Mouse (Mus musculus) heart, postnatal 25 days (tissue): Measurements from ENCODE around the gene Rara. TPM values are rescaled to one million over a fixed set of nuclear protein-coding genes. Genes with fewer than 3 reads are reported as not detected.

ENCODE experiments used
- DNase-seq: peaks from one replicate; pipeline ENCODE4 v3.0.0; 2022; ENCODE audit warnings: low spot score
- intact Hi-C: fragments of 180-260 bp; cut with DNase I; formaldehyde crosslinking; loops from one replicate; pipeline ENCODE4 v1.15.1; 2025
- total RNA-seq, 2 experiments: library from RNA; stranded (reverse); gene quantifications; 2 replicates each; pipeline ENCODE4 v1.2.3; 2021

Gene Rara
- total RNA-seq, 2 experiments from 2014 or later: 11.8 TPM

DNA sequence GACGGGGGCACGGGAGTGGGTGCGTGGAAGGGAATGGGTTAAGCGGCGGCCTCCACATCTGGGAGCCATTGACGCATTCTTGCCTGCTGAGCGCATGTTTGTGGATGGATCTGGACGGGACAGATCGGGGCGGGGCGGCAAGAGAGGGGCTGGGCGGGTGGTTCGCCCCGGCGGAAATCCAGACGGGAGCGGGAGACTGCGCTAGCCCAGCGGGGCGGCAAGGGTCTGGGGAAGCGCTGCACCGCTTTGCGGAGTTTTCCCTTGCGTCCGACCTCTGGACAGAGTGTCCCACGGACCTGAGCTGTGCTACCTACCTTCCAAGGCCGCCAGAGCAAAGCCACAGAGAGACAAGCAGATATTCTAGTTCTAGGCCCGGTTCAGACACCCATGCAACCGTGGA, 8.6 kb downstream of the Rara start:
- intact Hi-C loops: no loop called here
- peak; percentile 73 for DNase-seq

GRCm38 (mm10) chr11:98936606-98937409, 9.2 kb downstream of the Rara start:
- intact Hi-C loops: no loop called here
- DNase-seq: no peak

DNA sequence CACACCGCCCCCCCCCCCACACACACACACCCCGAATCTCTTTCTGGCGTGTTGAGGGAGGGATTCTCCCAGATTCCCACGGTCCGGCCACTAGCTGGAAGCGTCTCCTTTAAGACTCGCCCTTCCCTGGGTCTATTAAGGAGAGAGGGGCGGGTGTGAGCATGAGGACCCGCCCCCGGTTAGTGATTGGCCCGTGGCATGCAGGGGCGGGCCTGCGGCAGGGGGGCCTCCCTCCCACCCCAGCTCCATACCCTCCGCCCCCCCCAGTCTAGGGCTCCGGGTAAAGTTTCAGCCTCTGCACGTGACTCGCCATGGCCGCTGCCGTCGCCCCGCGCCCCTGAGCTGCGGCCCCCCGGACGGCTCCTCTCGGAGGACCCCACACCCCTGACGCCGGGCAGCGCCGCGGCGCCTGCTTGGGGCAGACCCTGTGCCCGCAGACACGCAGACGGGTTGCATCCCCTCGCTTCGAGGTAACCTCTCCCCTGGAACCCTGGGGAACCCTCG, 9.8 kb downstream of the Rara start:
- intact Hi-C loops: no loop called here

DNA sequence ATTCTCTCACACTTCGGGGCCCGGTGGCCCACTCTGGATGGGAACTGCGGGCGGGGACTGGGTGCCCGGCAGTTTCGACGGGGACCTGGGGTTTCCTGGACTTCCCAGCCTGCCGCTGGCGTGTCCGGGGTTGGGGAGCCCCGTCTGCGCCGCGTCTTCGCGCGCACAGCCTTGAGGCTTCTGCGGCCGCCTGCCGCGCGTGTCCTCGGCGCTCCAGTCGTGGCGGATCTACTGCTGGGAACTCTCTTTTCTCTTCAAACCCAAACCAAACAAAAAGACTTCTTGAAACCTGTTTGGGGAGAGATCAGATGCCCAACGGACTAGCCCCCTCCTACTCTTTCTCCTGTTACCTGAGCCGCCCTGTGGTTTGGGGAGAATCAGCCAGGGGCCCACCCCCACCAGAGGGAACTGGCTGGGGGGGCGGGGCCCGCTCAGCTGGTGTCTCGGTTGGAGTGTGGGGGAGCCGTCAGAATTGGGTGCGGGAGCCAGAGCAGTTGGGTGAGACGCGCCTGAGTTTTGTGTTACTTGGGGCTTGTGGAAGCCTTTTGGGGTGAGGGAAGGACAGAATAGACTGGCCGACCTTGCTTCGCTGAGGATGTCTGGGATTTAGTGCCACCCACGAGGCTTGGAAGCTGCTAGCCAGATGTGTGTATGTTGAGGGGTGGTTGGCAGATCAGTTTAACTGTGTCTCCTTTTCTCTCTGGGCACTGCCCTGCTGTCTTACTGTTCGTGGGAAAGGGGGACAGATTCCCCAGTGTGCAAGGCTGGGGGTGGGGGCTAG, 10.5 kb downstream of the Rara start:
- intact Hi-C loops: no loop called here
- DNase-seq: no peak

More for the DNA sequence above, 9.8 kb downstream of the Rara start:
- peak; percentile 91 for DNase-seq

GRCm38 (mm10) chr11:98938701-98939083, 11.1 kb downstream of the Rara start:
- intact Hi-C loops: no loop called here
- no peak for DNase-seq

DNA sequence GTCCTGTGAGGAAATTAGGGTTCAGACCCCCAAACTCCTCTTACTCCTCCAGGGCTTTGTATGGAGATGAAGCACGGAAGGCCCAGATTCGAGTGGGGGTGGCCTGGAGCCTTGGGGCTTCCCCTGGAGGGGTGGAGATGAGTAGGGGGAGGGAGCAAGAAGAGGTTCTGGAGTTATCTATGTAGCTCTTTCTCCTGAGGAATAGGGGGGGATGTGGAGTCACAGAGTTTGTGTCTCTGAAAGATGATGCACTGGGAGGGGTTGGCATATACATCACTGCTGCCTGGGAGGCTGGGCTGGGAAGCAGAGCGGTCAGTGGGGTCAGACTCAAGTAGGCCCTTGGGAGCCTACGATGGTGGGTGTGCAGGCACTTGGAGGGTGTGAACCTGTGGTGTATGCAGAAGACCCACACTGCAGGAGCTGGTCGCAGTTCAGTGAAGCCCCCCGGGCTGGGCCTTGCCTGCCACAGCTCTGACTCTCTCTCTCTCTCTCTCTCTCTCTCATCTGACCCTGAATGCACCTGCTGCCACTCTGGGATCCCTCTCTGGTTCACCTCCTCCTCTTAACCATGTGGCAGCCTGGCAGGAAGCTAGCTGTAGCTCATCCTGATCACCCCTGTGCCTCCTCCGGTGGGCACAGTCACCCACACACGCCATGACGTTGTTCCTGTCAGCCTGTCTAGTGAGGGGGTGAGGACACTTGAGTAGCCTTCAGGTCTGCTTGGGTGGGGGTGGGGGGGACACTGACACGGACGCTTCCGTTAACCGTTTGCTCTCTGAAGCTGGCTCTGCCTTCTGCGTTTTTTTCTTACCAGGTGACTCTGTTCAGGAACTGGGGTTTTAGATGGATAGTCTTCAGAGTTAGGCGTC, 11.7 kb downstream of the Rara start:
- DNase-seq: no peak
- intact Hi-C loops: no loop called here

DNA sequence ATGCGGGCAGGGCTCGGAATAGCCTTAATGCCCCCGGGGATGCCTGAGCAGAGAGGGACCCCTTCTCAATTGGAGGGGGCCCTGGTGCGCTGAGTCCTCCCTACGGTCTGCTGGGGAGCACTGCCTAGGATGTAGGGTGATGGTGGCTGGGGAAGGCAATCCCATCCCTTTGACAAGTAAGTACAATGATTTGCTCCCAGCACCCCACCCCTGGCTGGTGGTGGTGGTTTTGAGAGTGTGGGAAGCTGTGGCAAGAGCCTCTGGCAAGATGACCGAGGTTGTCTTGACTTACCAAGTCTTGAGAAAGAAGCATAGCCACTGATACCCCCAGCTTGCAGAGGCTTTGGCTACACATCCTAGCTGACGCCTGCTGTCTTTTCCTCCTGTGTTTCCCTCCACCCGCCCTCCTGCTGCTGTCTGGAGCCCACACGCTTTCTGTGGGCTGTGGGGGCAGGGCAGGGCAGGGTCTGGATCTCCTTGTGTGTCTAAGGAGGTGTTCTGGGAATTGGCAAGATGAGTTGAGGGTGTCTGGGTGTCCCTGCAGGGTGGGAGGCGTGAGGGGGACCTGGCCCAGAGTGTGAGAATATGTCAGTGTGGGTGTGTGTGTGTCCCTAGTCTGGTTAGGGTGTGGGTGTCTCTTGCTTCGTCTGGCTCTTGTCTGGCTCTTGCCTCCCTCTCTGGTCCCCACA, 12.5 kb downstream of the Rara start:
- DNase-seq: no peak
- intact Hi-C loops: no loop called here

DNA sequence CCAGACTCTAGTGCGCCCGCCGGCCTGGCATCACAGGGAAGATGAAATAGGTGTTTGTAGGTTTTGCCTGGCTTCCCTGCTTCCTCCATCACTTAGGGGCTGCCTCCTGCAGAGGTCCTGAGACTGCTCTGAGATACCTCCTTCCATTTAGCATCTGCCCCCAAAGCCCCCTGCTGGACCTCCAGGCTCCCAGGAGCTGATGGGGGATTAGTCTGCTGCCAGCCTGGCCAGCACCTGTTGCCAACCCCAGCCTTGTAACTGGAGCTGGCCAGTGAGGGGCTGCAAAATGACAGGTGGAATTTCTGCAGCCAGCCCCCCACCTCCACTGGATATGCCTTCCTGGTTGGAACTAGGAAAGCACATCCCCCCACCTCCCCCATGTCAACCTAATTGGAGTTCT, 13.2 kb downstream of the Rara start:
- intact Hi-C loops: no loop called here
- no peak for DNase-seq

- intact Hi-C loops: no loop called here
- DNase-seq: no peak
Measured at GRCm38 (mm10) chr11:98941341-98941825, 13.8 kb downstream of the Rara start.

GRCm38 (mm10) chr11:98941826-98942550, 14.4 kb downstream of the Rara start:
- peak; percentile 79 for DNase-seq
- intact Hi-C loops: loop anchor here (2.0 kb wide), 1 partner anchor 21 kb away; no protein-coding TSS in a partner anchor

DNA sequence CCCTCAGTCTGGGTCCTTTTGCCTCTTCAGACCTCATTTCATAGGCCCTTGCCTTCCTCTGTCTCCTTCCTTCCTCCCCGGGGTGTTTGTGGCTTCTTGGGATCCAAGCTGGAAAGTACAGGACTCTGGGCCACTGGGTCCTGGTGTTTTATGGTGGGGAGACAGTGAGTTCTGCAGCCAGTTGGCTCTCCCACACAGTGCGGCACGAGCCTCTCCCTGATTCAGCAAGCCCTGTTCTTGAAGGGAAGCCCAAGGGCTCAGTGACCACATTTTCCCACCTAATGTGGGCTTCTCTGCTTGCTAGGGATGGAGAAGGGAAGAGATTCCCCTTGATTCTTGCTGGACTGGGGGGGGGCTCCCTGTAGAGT, 14.9 kb downstream of the Rara start:
- intact Hi-C loops: loop anchor here (2.0 kb wide), 1 partner anchor 20 kb away; no protein-coding TSS in a partner anchor
- DNase-seq: no peak

- intact Hi-C loops: loop anchor here (2.0 kb wide), 1 partner anchor 20 kb away; no protein-coding TSS in a partner anchor
- peak; percentile 74 for DNase-seq
Measured at GRCm38 (mm10) chr11:98942923-98943641, 15.5 kb downstream of the Rara start.

DNA sequence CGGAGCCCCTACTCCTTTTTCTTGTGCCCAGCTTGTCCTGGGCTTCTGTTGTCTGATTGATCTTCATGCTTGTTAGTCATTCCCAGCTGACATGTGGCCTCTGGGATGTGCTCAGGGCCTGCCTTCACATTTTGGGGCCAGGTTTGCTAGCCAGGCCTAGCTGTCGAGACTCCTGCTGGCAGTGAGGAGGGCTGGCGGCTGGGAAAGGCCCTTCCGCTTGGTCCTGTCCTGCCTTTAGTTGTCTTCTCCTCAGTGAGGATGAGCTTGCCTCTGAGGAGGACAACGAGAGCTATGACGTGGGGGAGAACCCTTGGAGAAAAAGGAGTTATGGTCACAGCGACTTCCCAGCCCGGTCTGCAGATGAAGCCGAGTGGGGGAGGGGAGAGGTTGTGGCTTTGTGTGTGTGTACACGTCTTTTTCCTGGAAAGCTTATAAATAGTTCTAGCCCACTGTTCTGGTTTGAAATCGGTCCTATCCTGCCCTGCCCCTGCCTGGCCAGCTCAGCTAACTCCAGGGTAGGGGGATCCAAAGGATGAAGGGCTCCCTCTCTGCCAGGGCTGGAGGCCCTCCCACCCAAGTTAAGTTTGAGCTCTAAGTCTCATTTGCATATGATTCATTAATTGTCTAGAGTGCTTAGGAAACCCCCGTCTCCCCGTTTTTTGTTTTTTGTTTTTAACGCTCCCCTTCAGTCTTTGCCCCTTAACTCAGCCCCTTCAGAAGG, 16.3 kb downstream of the Rara start:
- intact Hi-C loops: loop anchor here (2.0 kb wide), 1 partner anchor 19 kb away; no protein-coding TSS in a partner anchor
- no peak for DNase-seq

GRCm38 (mm10) chr11:98944897-98945604, 17.4 kb downstream of the Rara start:
- no peak for DNase-seq
- intact Hi-C loops: no loop called here

- intact Hi-C loops: no loop called here
- no peak for DNase-seq
Measured at GRCm38 (mm10) chr11:98945605-98945977, 18.0 kb downstream of the Rara start.

- intact Hi-C loops: no loop called here
- no peak for DNase-seq
Measured at GRCm38 (mm10) chr11:98947969-98948569, 20.5 kb downstream of the Rara start.
